Mouse (Mus musculus) spleen, adult 2 months (tissue): ENCODE measurements around the gene Mllt1. TPM values are rescaled to one million over a fixed set of nuclear protein-coding genes. Genes with fewer than 3 reads are reported as not detected.

ENCODE experiments used
- DNase-seq, 2 experiments: peaks; one replicate each; pipeline versions ENCODE4 v3.0.0 to v3.0.0-alpha.2; 2012 to 2021; ENCODE audit warnings: low spot score in 2 of 2, low read depth in 1 of 2
- H3K27ac ChIP-seq: fragments of 200-500 bp; 2 replicates; pipeline ENCODE4 v1.5.1; 2012; ENCODE audit warnings: low read length, inconsistent platforms; ENCODE audit not compliant: insufficient read depth
- H3K27me3 ChIP-seq: fragments of 200-500 bp; 2 replicates; pipeline ENCODE4 v1.6.1; 2012; ENCODE audit warnings: mild to moderate bottlenecking, moderate library complexity, low read length, inconsistent platforms; ENCODE audit not compliant: control insufficient read depth, insufficient read depth
- H3K36me3 ChIP-seq: fragments of 200-500 bp; 2 replicates; pipeline ENCODE4 v1.6.1; 2012; ENCODE audit warnings: mild to moderate bottlenecking, low read length, inconsistent platforms; ENCODE audit not compliant: control insufficient read depth, insufficient read depth
- H3K4me1 ChIP-seq: fragments of 200-500 bp; 2 replicates; pipeline ENCODE4 v1.6.1; 2011; ENCODE audit warnings: inconsistent platforms; ENCODE audit not compliant: control insufficient read depth, insufficient read depth, insufficient read length
- H3K4me3 ChIP-seq: fragments of 200-500 bp; 2 replicates; pipeline ENCODE4 v1.5.1; 2011; ENCODE audit warnings: mild to moderate bottlenecking, inconsistent platforms; ENCODE audit not compliant: insufficient read depth, insufficient read length; ENCODE audit errors: extremely low read depth
- CTCF ChIP-seq: fragments of 200-500 bp; IDR thresholded peaks from 2 replicates; pipeline ENCODE4 v1.5.1; 2011; ENCODE audit warnings: mild to moderate bottlenecking, inconsistent platforms; ENCODE audit not compliant: insufficient read depth, insufficient read length, insufficient replicate concordance; ENCODE audit errors: extremely low read depth
- POLR2A ChIP-seq: fragments of 200-500 bp; IDR thresholded peaks from 2 replicates; pipeline ENCODE4 v1.6.1; 2011; ENCODE audit warnings: low read depth, low read length, inconsistent platforms
- WGBS: fragments of 180-500 bp; shearing (Covaris S2); methylation state at CpG from one replicate; pipeline ENCODE4 v1.1.7; 2018; 5-methylcytosine and 5-hydroxymethylcytosine counted together
- polyA plus RNA-seq: library from polyadenylated mRNA; depleted of rRNA; stranded (reverse); fragments of >200 nt; gene quantifications from 2 replicates; pipeline ENCODE4 v1.2.3, GENCODE M21; 2012; rRNA removed

The Mllt1 gene
- 36.2 and 46.1 TPM in 2 replicates for polyA plus RNA-seq

DNA sequence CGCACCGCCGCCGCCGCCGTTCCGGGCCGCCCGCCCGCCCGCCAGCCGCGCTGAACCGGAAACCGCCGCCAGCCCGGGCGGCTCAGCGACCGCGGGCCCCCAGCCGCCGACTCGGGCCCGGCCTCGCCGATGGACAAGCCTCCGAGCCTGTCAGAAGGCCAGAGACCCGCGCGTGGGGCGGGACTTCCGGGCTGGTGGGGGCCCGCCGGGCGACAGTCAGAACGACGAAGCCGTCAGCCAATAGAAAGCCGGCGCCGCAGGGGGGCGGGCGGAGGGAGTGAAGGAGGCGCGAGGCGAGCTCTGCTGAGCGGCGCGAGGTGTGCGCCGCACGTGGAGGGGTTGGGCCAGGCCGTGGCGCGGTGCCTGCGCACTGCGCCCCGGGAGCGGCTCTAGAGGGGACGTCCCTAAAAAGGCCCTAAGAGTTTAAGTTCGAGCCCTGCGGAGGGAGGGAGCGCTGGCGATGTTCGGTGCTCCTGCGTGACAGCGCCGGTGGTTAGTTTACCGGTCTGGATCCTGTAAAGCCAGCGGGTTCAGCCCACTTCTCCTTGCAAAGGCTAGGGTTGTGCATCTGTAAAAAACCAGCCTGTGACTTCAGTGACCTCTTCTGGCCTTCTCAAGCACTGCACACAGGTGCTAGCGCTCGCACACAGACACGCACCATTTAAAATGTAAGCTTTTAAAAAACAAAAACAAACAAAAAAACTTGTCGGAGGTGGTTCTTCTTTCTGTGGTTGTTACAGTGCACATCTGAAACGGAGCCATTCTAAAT is at the start of gene Mllt1:
Gene Mllt1 (minus strand): TSS at position 53 of the 769 bp plus-strand sequence.
- TF ChIP-seq POLR2A (no peak), CTCF (peak; percentile 12; the same call in 1 of the 2 replicates)
- no peaks in the 10 kb centered on the region for H3K36me3 ChIP-seq
- DNase-seq = peak; percentile 92 to 100
- WGBS = 7% methylated on average over 76 of the region's 76 CpGs
- H3K27me3 ChIP-seq = no peaks in the 10 kb centered on the region
- peaks cover 3% of the 10 kb centered on the region; the same call in 1 of the 2 replicates for H3K4me1 ChIP-seq
- H3K4me3 ChIP-seq = peak within 1 kb of the TSS; percentile 88
- H3K27ac ChIP-seq = peak within 1 kb of the TSS; percentile 37; the same call in 1 of the 2 replicates

DNA sequence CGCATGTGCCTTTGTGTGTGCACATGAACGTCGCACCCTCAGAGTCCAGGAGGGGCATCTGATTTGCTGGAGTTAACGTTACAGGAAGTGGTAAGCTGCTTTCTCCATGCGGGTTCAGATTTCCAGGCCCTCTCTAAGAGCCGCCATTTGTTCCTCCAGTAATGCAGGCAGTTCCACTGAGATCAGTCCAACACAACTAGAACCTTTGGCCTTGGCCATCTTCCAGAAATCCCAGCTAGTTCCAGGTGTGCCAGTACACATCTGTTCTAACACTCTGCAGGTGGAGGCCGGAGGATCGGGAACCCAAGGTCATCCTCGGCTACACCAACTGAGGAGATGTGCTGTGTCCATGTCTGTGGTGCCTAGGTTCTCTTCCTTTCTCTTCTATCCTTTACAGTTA is 49.7 kb upstream of the Mllt1 start:
- TF ChIP-seq CTCF = no peak
- DNase-seq = no peak
- WGBS = 72% methylated on average over 9 of the region's 9 CpGs
- Histone ChIP-seq H3K36me3 (no peaks in the 10 kb centered on the region), H3K4me3 (no peak overlapping the region), H3K27me3 (no peaks in the 10 kb centered on the region), H3K4me1 (no peaks in the 10 kb centered on the region), H3K27ac (no peak overlapping the region)

DNA sequence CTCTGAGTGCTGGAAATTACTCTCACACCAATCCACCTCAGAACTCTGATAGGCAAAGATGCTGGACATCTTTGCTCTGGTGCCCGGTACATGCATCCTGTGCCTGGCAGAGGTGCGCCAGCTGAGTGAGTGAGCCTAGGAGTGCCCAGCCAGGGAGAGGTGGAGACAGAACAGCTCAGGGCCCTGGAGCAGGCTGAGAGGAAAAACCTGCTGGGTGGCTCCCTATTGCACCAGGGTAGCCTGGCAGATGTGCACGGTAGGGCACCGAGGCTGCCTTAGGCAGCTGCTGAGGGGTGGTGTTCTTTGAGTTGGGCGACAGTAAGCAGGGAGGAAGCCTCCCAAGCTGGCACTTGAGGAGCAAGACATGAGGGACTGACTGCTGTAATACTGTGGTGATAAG is 46.8 kb upstream of the Mllt1 start, which contains the start of gene Acer1:
Gene Acer1 (minus strand): TSS at position 114 of the 400 bp plus-strand sequence.
- TF ChIP-seq POLR2A (no peak), CTCF (no peak)
- H3K36me3 ChIP-seq = no peaks in the 10 kb centered on the region

DNA sequence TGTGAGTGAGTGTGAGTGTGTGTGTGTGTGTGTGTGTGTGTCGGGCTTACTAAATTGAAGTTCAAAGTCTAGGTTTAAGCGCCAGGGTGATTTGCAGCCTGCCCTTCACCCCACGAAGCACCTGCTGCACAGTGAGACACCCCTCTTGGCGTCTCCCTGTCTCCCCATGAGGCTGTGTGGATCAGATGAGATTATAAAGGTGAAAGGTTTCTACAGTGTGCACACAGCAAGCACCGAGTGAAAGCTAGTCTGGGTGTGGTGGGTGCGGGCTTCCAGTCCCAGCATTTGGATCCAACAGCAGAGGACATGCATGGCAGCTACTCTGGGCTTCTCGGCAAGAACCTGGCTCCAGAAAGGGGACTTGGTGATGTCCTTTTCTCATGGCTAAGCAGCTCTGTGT is 45.8 kb upstream of the Mllt1 start:
- H3K4me1 ChIP-seq = no peaks in the 10 kb centered on the region
- no peak overlapping the region for H3K27ac ChIP-seq
- no peaks in the 10 kb centered on the region for H3K36me3 ChIP-seq
- DNase-seq = no peak
- no peaks in the 10 kb centered on the region for H3K27me3 ChIP-seq
- TF ChIP-seq POLR2A = no peak
- TF ChIP-seq CTCF = no peak
- no peak overlapping the region for H3K4me3 ChIP-seq
- WGBS = 79% methylated on average over 7 of the region's 7 CpGs

More for the DNA sequence above, 46.8 kb upstream of the Mllt1 start, which contains the start of gene Acer1:
- Histone ChIP-seq H3K4me3 (no peak within 1 kb of the TSS), H3K27ac (no peak within 1 kb of the TSS), H3K27me3 (no peaks in the 10 kb centered on the region), H3K4me1 (no peaks in the 10 kb centered on the region)
- 87% methylated on average over 5 of the region's 5 CpGs for WGBS
- no peak for DNase-seq

DNA sequence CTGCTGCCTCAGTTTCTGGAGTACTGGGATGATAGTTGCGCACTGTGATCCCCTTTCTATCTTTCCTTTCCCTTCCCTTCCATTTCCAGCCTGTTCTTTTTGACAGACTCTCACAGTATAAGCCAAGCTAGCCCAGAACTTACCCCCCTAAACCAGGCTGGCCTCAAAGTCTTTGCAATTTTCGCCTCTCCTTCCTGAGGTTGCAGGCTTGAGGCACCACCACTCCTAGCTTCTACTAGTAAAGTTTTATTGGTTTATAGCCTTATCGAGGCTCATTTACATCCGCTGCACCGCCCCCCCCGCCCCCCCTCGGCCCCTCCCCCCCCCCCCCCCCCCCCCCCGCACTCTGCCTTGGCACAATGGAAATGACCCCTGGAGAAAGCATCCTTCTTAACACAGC is 44.3 kb upstream of the Mllt1 start:
- Histone ChIP-seq H3K27ac (no peak overlapping the region), H3K36me3 (no peaks in the 10 kb centered on the region), H3K4me1 (no peaks in the 10 kb centered on the region), H3K27me3 (no peaks in the 10 kb centered on the region), H3K4me3 (no peak overlapping the region)
- 31% methylated on average over 8 of the region's 8 CpGs for WGBS
- no peak for DNase-seq
- no peak for TF ChIP-seq CTCF
- TF ChIP-seq POLR2A = no peak

DNA sequence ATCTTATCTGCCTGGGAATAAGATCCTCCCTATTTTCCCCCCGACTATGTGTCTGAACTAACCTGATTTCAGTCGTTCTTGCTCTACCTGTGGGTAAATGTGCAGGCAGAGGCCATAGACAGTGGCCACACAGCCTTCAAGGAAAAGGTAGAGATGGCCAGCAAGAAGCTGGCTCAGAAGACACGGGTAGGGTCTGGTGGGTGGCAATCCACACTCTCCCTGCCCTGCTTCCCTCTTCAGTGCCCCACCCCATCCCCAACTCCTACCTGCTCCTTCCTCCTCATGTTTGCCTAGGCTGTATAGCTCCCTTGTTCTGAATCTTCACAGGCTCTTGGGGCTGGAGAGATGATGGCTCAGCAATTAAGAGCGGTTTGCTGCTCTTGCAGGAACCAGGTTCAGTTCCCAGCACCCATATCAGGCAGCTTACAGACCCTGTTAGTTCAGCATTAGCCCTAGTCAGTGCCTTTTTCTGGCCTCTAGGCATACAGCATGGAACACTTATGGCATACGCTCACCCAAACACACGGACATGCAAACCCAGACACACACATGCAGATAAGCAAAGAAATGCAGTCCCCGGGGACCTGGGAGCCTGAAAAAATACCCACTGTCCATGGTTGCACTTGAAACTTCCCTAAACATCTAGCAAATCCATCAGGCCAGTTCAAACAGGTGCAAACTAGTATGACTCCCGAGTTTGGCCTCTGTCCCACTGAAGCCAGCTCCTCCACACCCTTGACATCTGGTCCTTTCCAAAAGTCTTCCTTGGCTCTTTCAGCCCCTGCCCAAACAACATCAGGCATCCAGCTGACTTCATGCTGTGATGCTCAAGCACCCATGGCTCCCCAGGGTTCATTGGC is 41.5 kb upstream of the Mllt1 start:
- 85% methylated on average over 8 of the region's 8 CpGs for WGBS
- Histone ChIP-seq H3K4me3 (no peak overlapping the region), H3K4me1 (no peaks in the 10 kb centered on the region), H3K27ac (no peak overlapping the region), H3K27me3 (no peaks in the 10 kb centered on the region), H3K36me3 (no peaks in the 10 kb centered on the region)
- no peak for DNase-seq
- TF ChIP-seq CTCF = no peak
- no peak for TF ChIP-seq POLR2A

DNA sequence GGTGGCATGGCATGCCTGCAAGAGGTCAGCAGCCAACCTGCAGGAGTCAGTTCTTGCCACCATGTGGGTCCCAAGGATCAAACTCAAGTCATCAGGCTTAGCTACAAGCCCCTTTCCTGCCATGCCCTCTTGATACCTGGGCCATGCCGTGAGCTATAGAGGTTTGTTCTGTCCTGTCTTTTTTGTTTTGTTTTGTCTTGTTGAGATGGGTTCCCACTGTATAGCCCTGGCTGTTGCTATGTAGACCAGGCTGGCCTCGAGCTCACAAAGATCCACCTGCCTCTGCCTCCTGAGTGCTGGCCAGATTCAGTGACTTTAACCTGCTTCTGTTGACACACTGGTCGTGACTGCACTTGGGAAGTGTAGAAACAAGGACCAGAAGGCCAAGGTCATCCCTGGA is 40.2 kb upstream of the Mllt1 start:
- H3K27ac ChIP-seq = no peak overlapping the region
- H3K36me3 ChIP-seq = no peaks in the 10 kb centered on the region
- H3K4me3 ChIP-seq = no peak overlapping the region
- no peak for DNase-seq
- whole genome bisulfite sequencing = 78% methylated on average over 3 of the region's 3 CpGs
- TF ChIP-seq POLR2A (no peak), CTCF (no peak)
- no peaks in the 10 kb centered on the region for H3K27me3 ChIP-seq
- no peaks in the 10 kb centered on the region for H3K4me1 ChIP-seq
